Mouse (Mus musculus) cerebellum, postnatal 14 days (tissue): ENCODE measurements around the gene Wdr73.

ENCODE experiments used
- DNase-seq, 2 experiments: peaks; one replicate each; pipeline ENCODE4 v3.0.0; 2021; ENCODE audit warnings: mixed read lengths in 2 of 2

The Wdr73 gene

GRCm38 (mm10) chr7:80849710-80850109, 51.4 kb downstream of the Wdr73 start:
- DNase-seq: peak; percentile 56 to 71

- DNase-seq: no peak
These were observed 51.8 kb downstream of the Wdr73 start for GRCm38 (mm10) chr7:80849267-80849666.

- no peak for DNase-seq
These were observed 54.4 kb downstream of the Wdr73 start for GRCm38 (mm10) chr7:80846709-80847108.

- DNase-seq: no peak
These were observed 54.8 kb downstream of the Wdr73 start for GRCm38 (mm10) chr7:80846280-80846678.

- DNase-seq: no peak
These were observed 55.3 kb downstream of the Wdr73 start for GRCm38 (mm10) chr7:80845621-80846279.

GRCm38 (mm10) chr7:80844691-80845090, 56.4 kb downstream of the Wdr73 start:
- no peak for DNase-seq

GRCm38 (mm10) chr7:80843910-80844640, 57.0 kb downstream of the Wdr73 start:
- no peak for DNase-seq

- no peak for DNase-seq
These were observed 57.9 kb downstream of the Wdr73 start for GRCm38 (mm10) chr7:80843176-80843575.

- no peak for DNase-seq
These were observed 58.9 kb downstream of the Wdr73 start for GRCm38 (mm10) chr7:80842132-80842531.

GRCm38 (mm10) chr7:80840937-80841336, 60.1 kb downstream of the Wdr73 start:
- DNase-seq: no peak
